Mouse (Mus musculus): ENCODE measurements around the gene Kdm5b.

- no peak for TF ChIP-seq POLR2A (IDR thresholded peaks at IDR 0.05; ENCODE audit: low read depth, low read length)
- no peak for TF ChIP-seq CTCF (IDR thresholded peaks at IDR 0.05; ENCODE audit: extremely low read depth, insufficient read length, insufficient replicate concordance, low read depth, low read length)
Observed at GRCm38 (mm10) chr1:134609172-134609571, 49.2 kb downstream of the Kdm5b start.
